In genomic region chr2:157752374-157752743, GRCm38 (mm10) we compare ENCODE assay signal across 9 mouse cellular contexts. TPM values are rescaled to one million over a fixed set of nuclear protein-coding genes. Genes with fewer than 3 reads are reported as not detected.
DNase-seq lines count a peak whose midpoint lies in the region; ATAC-seq and TF ChIP-seq lines count a peak whose summit lies in the region.
"Had no signal": no experiment of that assay in that cellular context is flagged by ENCODE, and none has a peak within 500 bp of the region (broad histone marks: within the 10 kb centered on the region; RNA-seq: fewer than 3 reads in every experiment).

No protein-coding gene starts in this region.

- H3K9ac ChIP-seq in hindbrain, embryonic 11.5 days (ENCODE audit: low read depth, low read length): no peak overlapping the region
- H3K9ac ChIP-seq in midbrain, embryonic 13.5 days (replicated peaks): peak overlapping the region; percentile 17; the same call in 1 of the 2 replicates
- H3K9ac ChIP-seq: lung, embryonic 14.5 days had no signal

- H3K36me3 ChIP-seq in E14TG2a.4 (ENCODE audit: insufficient read depth, low read length): peaks cover 50% of the 10 kb centered on the region
- H3K36me3 ChIP-seq in hindbrain, embryonic 11.5 days (ENCODE audit: control insufficient read depth, insufficient read depth, low read length): no peaks in the 10 kb centered on the region
- H3K36me3 ChIP-seq in midbrain, embryonic 13.5 days: peaks cover 8% of the 10 kb centered on the region; the same call in 1 of the 2 replicates

- ATAC-seq in hindbrain, embryonic 11.5 days (ENCODE audit: low FRiP score): no peak
- peak; percentile 66 for ATAC-seq in midbrain, embryonic 13.5 days

- peak overlapping the region; percentile 61 for H3K4me3 ChIP-seq in E14TG2a.4 (replicated peaks; ENCODE audit: low read length)
- H3K4me3 ChIP-seq in hindbrain, embryonic 11.5 days (ENCODE audit: low read depth, low read length): no peak overlapping the region
- H3K4me3 ChIP-seq in midbrain, embryonic 13.5 days (replicated peaks): no peak overlapping the region

- H3K27me3 ChIP-seq in E14TG2a.4 (ENCODE audit: insufficient read depth, low read length): no peaks in the 10 kb centered on the region
- no peaks in the 10 kb centered on the region for H3K27me3 ChIP-seq in hindbrain, embryonic 11.5 days (ENCODE audit: control insufficient read depth, insufficient read depth, low read length)
- H3K27me3 ChIP-seq in midbrain, embryonic 13.5 days: no peaks in the 10 kb centered on the region

- no peak overlapping the region for H3K4me2 ChIP-seq in hindbrain, embryonic 11.5 days (replicated peaks; ENCODE audit: low read depth, low read length)
- H3K4me2 ChIP-seq in midbrain, embryonic 13.5 days (replicated peaks): 0 out of 2 replicates have a peak overlapping the region, but pooled peaks have one; percentile 42
- H3K4me2 ChIP-seq: lung, embryonic 14.5 days had no signal

- DNase-seq in MN1 (ENCODE audit: low spot score): peak; percentile 59
- DNase-seq in hindbrain, embryonic 11.5 days (ENCODE audit: low spot score): peak; percentile 13
- no peak for DNase-seq in urinary bladder, postnatal 4 days (ENCODE audit: low spot score in 2 of 2)
- no peak for DNase-seq in layer of hippocampus, postnatal 36 days
- no peak for DNase-seq in thymus, postnatal 4 days
- DNase-seq: lung, embryonic 14.5 days; thymus, postnatal 14 days had no signal

- H3K27ac ChIP-seq in hindbrain, embryonic 11.5 days (ENCODE audit: low read depth, low read length): peak overlapping the region; percentile 77
- peak overlapping the region; percentile 90 for H3K27ac ChIP-seq in midbrain, embryonic 13.5 days

- peaks cover 62% of the 10 kb centered on the region for H3K4me1 ChIP-seq in E14TG2a.4 (replicated peaks; ENCODE audit: low read depth, low read length)
- peaks cover 7% of the 10 kb centered on the region for H3K4me1 ChIP-seq in hindbrain, embryonic 11.5 days (replicated peaks; ENCODE audit: control insufficient read depth, insufficient read depth, low read length)
- peaks cover 82% of the 10 kb centered on the region for H3K4me1 ChIP-seq in midbrain, embryonic 13.5 days (replicated peaks)

- no peaks in the 10 kb centered on the region for H3K9me3 ChIP-seq in E14TG2a.4 (ENCODE audit: low read length)
- no peaks in the 10 kb centered on the region for H3K9me3 ChIP-seq in hindbrain, embryonic 11.5 days (ENCODE audit: control insufficient read depth, low read length)
- H3K9me3 ChIP-seq in midbrain, embryonic 13.5 days: no peaks in the 10 kb centered on the region

- TF ChIP-seq CTCF in E14TG2a.4 (conservative IDR thresholded peaks at IDR 0.05; ENCODE audit: low read length): no peak

- 87% methylated on average over 7 of the region's 7 CpGs for WGBS in hindbrain, embryonic 11.5 days
- 50% methylated on average over 7 of the region's 7 CpGs for WGBS in midbrain, embryonic 13.5 days

RNA-seq across cellular contexts. Expression of gene Ctnnbl1, which starts 15.2 kb away (rescaled TPM):
- 90.1 and 104 TPM in 2 replicates for polyA plus RNA-seq in hindbrain, embryonic 11.5 days (2014; fragmentation: Nextera tagmentation; extraction: Ambion mirVana)
- polyA plus RNA-seq in midbrain, embryonic 13.5 days (2015; fragmentation: Nextera tagmentation; extraction: Ambion mirVana): 87.5 and 87.8 TPM in 2 replicates
- 10 to 100 TPM; 30.6 to 33.0 TPM for total RNA-seq in layer of hippocampus, postnatal 36 days (2021)

Comparison
In these comparisons a context has a peak if more than half of its experiments do, and no peak if none do; other contexts are left out.
1. DNase-seq: peak in MN1 (single experiment) and hindbrain, embryonic 11.5 days (single experiment); none in urinary bladder, postnatal 4 days (0 of 2), layer of hippocampus, postnatal 36 days (0 of 2) and thymus, postnatal 4 days (single experiment).